Mouse (Mus musculus) layer of hippocampus, adult 2 months (tissue): Measurements from ENCODE around the gene Cort. TPM values are rescaled to one million over a fixed set of nuclear protein-coding genes. Genes with fewer than 3 reads are reported as not detected.
A peak's percentile ranks its signal among the peaks of the same experiment; 100 is the strongest.
"Not testable (repeated sequence)": the region's sequence is repeated elsewhere in the genome, so short reads cannot be mapped to it uniquely, and the experiment has no call there.

Experiments
- DNase-seq, 2 experiments: peaks; one replicate each; pipeline ENCODE4 v3.0.0; 2022; ENCODE audit warnings: low spot score in 2 of 2
- H3K27ac ChIP-seq: fragments of 200-600 bp; 2 replicates; pipeline ENCODE4 v1.8.1; 2022
- H3K4me3 ChIP-seq: fragments of 200-600 bp; 2 replicates; pipeline ENCODE4 v1.8.1; 2022; ENCODE audit warnings: mild to moderate bottlenecking
- CTCF ChIP-seq: fragments of 200-600 bp; conservative IDR thresholded peaks from 2 replicates; pipeline ENCODE4 v1.8.1; 2022; ENCODE audit warnings: antibody characterized with exemption, mild to moderate bottlenecking, moderate library complexity
- total RNA-seq, 2 experiments: library from RNA; stranded (reverse); gene quantifications; 2 replicates each; pipeline ENCODE4 v1.2.3; 2021

The Cort gene
- total RNA-seq, 2 experiments from 2014 or later: 11.0 to 14.7 TPM

DNA sequence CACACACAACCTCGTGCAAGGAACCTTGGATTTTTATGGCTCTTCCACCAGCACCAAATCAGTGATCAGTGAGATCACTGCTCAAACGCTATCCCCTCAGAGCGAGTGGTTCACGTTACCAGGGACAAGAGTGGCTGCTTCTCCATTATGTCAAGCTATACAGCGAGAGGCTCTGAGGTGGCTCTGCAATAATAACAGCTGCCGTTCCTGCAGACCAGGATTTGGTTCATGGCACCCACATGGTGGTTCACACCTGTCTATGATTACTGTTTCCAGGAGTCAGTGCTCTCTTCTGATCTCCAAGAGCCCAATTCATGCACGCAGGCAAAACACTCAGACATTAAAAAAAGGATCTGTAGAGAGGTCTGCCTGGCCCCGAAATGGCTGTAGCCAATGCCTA lies 12.0 kb upstream of the Cort start:
- no peak for DNase-seq
- no peak overlapping the region for H3K27ac ChIP-seq
- no peak overlapping the region for H3K4me3 ChIP-seq
- no peak for TF ChIP-seq CTCF

DNA sequence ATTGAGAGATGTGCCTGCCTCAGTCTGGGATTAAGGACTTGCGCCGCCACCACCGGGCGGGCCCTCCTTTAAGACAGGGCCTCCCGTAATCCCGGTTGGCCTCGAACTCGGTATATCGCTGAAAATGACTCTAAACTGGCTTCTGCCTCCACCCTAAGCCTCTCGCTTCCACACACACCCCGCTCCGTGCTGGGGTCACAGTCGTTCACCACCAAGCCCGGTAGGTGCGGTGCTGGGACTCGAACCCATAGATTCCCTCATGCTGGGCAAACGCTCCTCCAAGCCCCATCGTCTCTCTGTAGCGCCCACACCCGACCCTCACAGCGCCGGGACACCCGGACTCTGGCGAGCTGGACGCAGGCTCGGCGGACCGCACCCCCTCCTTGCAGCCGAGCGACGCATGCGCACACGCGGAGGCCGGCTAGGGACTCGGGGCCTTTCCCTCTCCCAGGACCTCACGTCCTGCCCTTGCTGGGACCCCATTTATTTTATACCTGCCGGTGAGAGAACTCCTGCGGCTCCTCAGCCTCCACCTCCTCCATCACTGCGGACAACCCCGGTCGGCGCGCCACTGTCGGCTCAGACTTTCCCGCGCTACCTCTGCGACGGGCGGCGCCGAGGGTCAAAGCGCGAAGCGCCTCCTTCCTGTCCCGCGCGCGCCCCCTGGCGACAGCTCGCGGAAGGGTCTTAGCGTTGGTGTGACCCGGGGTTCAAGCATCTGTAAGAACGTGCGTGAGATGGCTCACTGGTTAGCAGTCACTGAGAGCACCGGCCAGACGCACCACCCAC lies 10.6 kb upstream of the Cort start, which contains the start of gene Cenps:
Cenps (minus strand) TSS at position 648 of the 789 bp plus-strand sequence.
- peak; percentile 99 for TF ChIP-seq CTCF
- Histone ChIP-seq H3K27ac (peak within 1 kb of the TSS; percentile 78), H3K4me3 (peak within 1 kb of the TSS; percentile 83)
- DNase-seq: peak; percentile 73 to 90

DNA sequence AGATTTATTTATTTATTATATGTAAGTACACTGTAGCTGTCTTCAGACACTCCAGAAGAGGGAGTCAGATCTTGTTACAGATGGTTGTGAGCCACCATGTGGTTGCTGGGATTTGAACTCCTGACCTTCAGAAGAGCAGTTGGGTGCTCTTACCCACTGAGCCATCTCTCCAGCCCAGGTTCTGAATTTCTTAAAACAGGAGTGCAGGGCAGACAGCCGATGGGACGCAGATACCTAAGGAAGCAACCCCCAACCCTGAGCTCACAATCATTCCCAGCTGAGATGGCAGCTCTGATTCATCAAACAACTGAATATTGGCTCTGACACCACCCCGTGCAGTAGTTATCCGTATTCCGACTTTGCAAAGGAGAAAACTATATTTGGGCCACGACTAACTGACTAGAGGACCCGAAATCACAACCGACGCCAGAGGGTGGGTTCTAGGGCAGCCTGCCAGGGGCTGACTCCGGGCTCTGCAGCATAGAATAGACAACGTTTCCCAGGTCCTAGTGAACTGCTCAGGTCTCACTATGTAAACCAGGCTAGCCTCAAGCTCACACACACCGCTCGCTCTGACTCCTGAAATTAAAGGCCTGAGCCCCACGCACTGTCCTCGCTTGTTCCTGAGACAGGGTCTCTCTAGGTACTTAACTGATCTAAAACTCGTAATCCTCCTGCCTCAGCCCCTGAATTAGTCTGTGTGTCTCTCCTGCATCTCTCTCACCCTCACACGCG lies 9.7 kb upstream of the Cort start:
- H3K4me3 ChIP-seq: peak overlapping the region; percentile 83
- no peak for DNase-seq
- no peak for TF ChIP-seq CTCF
- H3K27ac ChIP-seq: no peak overlapping the region; the same call in 1 of the 2 replicates

DNA sequence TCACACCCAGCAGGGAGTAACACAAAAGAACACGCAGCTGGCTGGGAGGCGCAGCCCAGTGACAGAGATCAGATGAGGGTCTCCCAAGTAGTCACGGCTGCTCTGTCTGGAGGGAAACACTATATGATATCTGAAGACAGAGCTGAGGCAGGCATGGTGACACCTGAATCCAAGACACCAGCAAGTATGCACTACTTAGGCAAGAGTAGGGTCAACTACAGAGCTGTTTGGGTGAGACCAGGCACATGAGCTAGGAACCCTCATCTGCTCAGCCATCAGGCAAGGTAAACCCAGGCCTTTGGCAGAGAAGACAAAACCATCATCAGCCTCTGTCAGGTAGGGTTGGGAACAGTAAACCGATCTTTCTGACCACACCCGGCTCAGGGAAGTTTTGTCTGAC lies 6.8 kb upstream of the Cort start:
- H3K4me3 ChIP-seq: no peak overlapping the region
- TF ChIP-seq CTCF: no peak
- no peak for DNase-seq
- no peak overlapping the region for H3K27ac ChIP-seq

DNA sequence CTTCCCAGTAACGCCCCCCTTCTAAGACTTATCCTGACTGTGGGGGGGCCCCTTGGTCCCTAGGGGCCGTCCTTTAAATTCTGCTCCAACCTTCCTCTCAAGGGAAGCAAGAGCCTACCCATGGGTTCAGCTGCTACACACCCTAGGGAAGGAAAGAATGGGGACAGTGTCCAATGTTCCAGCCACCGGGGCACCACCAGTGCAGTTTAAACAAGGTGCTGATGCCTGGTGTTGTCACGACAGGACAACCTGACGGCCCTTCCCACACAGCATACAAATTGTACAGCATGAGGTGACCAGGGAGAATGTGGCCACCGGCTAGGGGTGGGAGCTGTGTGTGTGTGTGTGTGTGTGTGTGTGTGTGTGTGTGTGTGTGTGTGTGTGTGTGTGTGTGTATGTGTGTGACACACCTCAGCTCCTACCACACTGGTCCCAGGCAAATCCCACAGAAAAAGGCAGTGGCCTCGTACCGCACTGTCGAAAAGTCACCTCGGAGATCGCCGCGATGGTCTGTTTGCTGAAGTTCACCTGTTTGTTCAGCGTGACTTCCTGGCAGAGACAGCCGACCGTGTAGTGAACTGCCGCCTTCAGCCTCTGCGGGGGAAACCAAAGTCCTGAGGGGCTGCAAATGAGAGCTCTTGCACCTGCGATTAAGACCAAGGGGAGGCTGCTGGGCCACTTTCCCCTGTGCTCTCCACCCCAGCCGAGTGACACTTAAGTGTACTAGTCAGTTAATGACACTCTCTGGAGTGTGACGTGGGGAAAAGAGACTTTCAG lies 5.4 kb upstream of the Cort start:
- no peak for DNase-seq

DNA sequence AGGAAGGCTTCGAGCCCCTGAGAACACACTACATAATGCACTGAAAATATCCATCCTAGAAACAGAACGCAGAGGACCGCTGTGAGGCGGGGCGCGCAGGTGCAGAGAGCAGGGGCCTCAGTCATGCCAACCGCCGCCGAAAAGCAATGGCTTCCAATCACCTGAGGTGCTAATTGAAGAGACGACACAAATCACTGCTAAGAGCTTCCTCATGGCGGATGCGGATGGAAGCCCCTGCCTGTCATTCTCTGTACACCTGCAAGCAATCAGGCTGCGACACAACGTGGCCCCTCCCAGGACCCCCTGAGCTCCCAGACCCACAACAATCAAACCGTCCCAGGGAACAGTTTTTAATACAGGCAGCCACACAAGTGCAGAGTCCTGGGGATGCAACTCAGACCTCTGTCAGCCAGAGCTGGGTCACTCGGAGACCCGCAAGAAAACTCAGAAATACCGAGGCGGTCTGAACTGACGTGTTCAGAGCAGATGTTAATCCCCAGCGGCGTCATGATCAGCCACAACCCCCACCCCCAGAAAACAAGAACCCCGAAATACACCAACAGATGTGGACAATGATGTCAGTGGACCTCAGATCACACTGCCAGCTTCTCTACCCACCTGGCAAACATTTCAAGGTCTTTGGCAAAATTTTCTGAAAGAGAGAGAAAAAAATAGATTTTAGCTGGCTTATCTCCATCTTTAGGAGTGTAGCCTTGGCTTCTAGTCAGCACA lies 4.6 kb upstream of the Cort start:
- DNase-seq: no peak
- no peak for TF ChIP-seq CTCF
- Histone ChIP-seq H3K27ac (no peak overlapping the region), H3K4me3 (no peak overlapping the region)

More for the DNA sequence above, 5.4 kb upstream of the Cort start:
- no peak for TF ChIP-seq CTCF
- no peak overlapping the region for H3K27ac ChIP-seq
- no peak overlapping the region for H3K4me3 ChIP-seq

DNA sequence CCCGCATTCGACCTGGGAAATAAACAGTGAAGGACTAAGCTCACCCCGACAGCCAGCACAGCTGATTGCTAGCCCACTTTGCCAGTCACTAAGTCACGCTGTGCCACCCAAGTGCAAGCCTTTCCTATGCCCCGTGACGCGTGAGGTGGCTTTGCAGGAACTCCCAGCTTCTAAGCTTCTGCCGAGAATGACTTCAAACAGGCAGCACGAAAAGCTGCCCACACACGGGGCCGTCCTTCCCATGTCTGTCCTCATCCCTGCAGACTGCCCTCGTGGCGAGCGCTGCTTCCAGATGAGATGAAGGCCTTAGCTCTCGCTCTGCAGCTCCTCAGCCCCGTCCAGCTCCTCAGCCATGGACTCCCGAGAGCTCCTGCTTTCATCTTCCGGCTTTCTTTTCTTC lies 1.9 kb upstream of the Cort start:
- Histone ChIP-seq H3K27ac (no peak overlapping the region), H3K4me3 (no peak overlapping the region)
- TF ChIP-seq CTCF: no peak
- DNase-seq: no peak

DNA sequence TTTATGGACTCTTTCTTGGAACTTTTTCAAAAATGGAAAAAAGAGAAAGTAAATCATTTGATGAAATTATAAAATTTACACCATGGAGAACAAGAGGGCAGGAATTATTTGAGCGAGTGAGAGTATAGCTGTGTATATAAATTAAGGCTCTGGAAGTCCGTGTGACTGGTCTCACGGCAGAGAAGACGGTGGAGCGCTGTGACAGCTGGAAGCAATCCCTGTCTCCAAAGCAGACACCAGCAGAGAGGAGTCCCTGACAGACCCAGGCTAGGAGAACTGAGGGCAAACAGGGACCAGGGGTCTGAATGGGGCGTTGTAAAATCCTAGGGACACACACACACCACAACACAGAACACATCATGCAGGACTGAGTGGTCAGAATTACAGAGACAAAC lies 451 bp downstream of the Cort start:
- Histone ChIP-seq H3K4me3 (no peak overlapping the region), H3K27ac (no peak overlapping the region)
- DNase-seq: no peak
- TF ChIP-seq CTCF: no peak

DNA sequence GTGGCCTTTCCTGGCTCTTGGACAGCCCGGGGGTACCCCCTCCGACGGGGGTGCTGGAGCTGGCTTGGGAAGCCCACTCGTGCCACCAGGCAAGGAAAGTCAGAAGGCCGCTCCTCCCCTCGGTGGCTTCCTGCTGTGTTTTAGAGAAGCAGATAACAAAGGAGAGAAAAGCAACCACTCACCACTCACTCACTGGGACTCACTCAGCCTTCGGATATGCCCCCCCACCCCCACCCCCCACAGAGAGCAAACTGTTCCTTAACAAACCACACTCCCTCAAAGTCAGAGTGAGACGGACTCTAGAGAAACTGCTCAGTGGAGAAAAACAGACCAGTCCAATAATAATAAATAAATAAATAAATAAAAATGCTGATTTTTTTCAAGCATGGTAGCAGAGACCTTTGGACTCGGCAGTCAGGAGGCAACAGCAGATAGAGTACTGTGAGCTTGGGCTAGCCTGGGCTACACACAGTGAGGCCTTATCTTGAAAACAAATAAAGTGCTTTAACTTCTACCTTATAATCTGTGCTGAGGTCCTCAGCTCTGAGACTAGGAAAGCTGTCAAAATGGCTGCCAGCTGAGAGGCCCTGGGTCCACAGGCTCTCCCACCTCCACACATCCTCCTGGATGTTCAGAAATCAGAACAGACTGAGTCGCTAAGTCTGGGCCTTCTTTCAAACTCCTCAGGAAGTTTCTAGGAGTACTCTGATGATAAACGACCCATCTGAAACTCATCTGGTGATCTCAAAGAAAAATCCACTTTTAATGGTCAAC lies 1.0 kb downstream of the Cort start:
- Histone ChIP-seq H3K4me3 (no peak overlapping the region), H3K27ac (no peak overlapping the region)
- DNase-seq: no peak
- no peak for TF ChIP-seq CTCF

DNA sequence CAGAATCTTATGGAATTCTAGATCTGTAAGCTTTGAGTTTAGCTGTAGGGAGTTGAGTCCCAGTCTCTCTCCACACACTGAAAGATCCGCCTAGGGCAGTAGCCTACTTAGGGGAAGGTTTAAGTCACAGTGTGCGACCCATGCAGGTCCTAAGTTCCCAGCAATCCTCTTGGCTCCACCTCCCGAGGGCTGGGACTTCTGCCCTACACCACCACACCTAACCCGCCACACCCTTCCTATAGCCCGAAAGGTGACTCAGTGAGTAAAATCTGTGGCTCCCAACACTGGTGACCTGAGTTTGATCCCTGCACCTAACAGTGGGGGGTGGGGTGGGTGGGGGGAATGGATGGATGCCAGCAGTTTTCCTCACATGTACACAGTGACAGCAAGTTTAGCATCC lies 3.1 kb downstream of the Cort start:
- no peak for TF ChIP-seq CTCF
- no peak for DNase-seq
- no peak overlapping the region for H3K4me3 ChIP-seq
- H3K27ac ChIP-seq: no peak overlapping the region

DNA sequence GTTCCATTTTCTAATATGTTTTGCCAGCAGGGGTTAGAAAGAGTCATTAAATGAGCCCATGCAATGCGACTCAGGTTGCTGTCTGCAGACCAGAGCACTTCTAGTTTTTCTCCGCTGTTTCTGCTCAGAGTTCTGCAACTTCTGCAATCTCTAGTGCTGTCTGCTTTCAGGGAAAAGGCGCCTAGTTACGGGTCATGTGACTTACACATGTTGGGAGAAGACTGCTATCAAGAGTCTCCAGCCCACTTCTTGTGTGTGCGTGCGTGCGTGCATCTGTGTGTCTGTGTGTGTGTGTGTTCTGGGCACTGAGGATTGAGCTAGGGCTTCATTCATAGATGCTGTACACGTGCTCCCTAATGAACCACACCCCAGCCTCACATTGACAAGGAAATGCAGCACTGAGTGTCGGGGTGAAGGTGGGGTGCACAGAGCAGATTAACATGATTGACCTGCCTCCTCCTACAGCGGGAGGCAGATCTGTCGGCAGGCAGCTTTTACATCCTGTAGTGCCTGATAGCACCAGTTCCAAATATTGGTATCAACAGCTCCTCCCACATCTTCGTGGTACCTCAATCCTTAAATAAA lies 6.5 kb downstream of the Cort start:
- H3K27ac ChIP-seq, H3K4me3 ChIP-seq, DNase-seq: not testable (repeated sequence)
